Mouse (Mus musculus) ES-Bruce4 (cell line): Measurements from ENCODE around the gene Mettl7a1. TPM values are rescaled to one million over a fixed set of nuclear protein-coding genes. Genes with fewer than 3 reads are reported as not detected.
"Not testable (repeated sequence)": the region's sequence is repeated elsewhere in the genome, so short reads cannot be mapped to it uniquely, and the experiment has no call there.

Source experiments
- H3K27ac ChIP-seq: 2 replicates; pipeline ENCODE4 v1.5.1; 2012; ENCODE audit warnings: low read length, inconsistent platforms; ENCODE audit not compliant: insufficient read depth
- H3K27me3 ChIP-seq: 2 replicates; pipeline ENCODE4 v1.6.1; 2012; ENCODE audit warnings: mild to moderate bottlenecking, low read length, inconsistent platforms; ENCODE audit not compliant: control insufficient read depth, poor library complexity, insufficient read depth, severe bottlenecking
- H3K36me3 ChIP-seq: 2 replicates; pipeline ENCODE4 v1.6.1; 2012; ENCODE audit warnings: inconsistent platforms, mild to moderate bottlenecking, low read length, moderate library complexity; ENCODE audit not compliant: control insufficient read depth, poor library complexity, insufficient read depth, severe bottlenecking
- H3K4me1 ChIP-seq: one replicate; pipeline ENCODE4 v1.8.1; 2011; ENCODE audit warnings: low read length; ENCODE audit not compliant: control insufficient read depth, insufficient read depth
- H3K4me3 ChIP-seq: 2 replicates; pipeline ENCODE4 v1.5.1; 2011; ENCODE audit warnings: low read depth, mild to moderate bottlenecking, low read length
- H3K9ac ChIP-seq: 2 replicates; pipeline ENCODE4 v1.6.1; 2012; ENCODE audit warnings: low read depth, mild to moderate bottlenecking, inconsistent platforms; ENCODE audit not compliant: poor library complexity, severe bottlenecking
- H3K9me3 ChIP-seq: replicated peaks from 2 replicates; pipeline ENCODE4 v1.6.1; 2012; ENCODE audit warnings: mild to moderate bottlenecking, low read length, inconsistent platforms; ENCODE audit not compliant: control insufficient read depth, poor library complexity, insufficient read depth, severe bottlenecking
- CTCF ChIP-seq: IDR thresholded peaks from one replicate; pipeline ENCODE4 v1.8.1; 2011; ENCODE audit warnings: low read depth, low read length
- EP300 ChIP-seq: IDR thresholded peaks from 2 replicates; pipeline ENCODE4 v1.6.1; 2011; ENCODE audit warnings: low read depth, low read length; ENCODE audit not compliant: insufficient read depth
- POLR2A ChIP-seq: IDR thresholded peaks from one replicate; pipeline ENCODE4 v1.8.1; 2011; ENCODE audit warnings: low read length; ENCODE audit not compliant: insufficient read depth
- polyA plus RNA-seq: library from polyadenylated mRNA; stranded (reverse); fragments of >200 nt; gene quantifications from 2 replicates; pipeline ENCODE4 v1.2.4, GENCODE M21; 2011; ENCODE audit warnings: low read depth; ENCODE audit not compliant: missing spikeins, insufficient read depth, insufficient read length

Mettl7a1 gene
- 9.7 and 11.5 TPM in 2 replicates for polyA plus RNA-seq

GRCm38 (mm10) chr15:100304019-100304991 is at the start of gene Mettl7a1:
Gene Mettl7a1 (plus strand): TSS chr15:100304140.
- no peaks in the 10 kb centered on the region for H3K36me3 ChIP-seq
- H3K9ac ChIP-seq, result peak within 1 kb of the TSS; percentile 56
- H3K9me3 ChIP-seq, result no peaks in the 10 kb centered on the region
- peak; percentile 46 for TF ChIP-seq POLR2A
- 0 out of 2 replicates have a peak, but pooled peaks have one; percentile 26 for TF ChIP-seq EP300
- TF ChIP-seq CTCF, result no peak
- H3K4me1 ChIP-seq, result peaks cover 2% of the 10 kb centered on the region
- H3K27ac ChIP-seq, result peak within 1 kb of the TSS; percentile 84
- H3K4me3 ChIP-seq, result peak within 1 kb of the TSS; percentile 95
- H3K27me3 ChIP-seq, result no peaks in the 10 kb centered on the region

DNA sequence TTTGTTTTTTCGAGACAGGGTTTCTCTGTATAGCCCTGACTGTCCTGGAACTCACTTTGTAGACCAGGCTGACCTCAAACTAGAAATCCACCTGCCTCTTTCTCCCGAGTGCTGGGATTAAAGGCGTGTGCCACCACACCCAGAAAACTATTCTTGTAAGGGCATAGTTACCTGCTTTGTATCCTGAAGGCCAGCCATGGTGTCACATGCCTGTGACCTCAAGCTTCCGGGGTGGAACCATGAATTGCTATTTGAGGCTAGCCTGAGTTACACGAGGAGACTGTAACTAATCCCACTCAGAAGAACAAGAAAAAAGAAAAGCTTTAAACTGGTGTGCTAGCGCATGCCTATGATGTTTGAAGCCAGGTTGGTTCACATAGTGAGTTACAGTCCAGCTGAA is 47.6 kb upstream of the Mettl7a1 start:
- Histone ChIP-seq H3K4me3 (no peak overlapping the region), H3K9me3 (no peaks in the 10 kb centered on the region), H3K27ac (0 out of 2 replicates have a peak overlapping the region, but pooled peaks have one; percentile 71), H3K4me1 (peaks cover 16% of the 10 kb centered on the region), H3K36me3 (peaks cover 43% of the 10 kb centered on the region), H3K9ac (no peak overlapping the region), H3K27me3 (no peaks in the 10 kb centered on the region)
- TF ChIP-seq CTCF, result no peak
- peak; percentile 70; the same call in 1 of the 2 replicates for TF ChIP-seq EP300

- Histone ChIP-seq H3K9me3 (no peaks in the 10 kb centered on the region), H3K9ac (no peak overlapping the region), H3K27me3 (no peaks in the 10 kb centered on the region), H3K36me3 (peaks cover 41% of the 10 kb centered on the region), H3K27ac (peak overlapping the region; percentile 21; the same call in 1 of the 2 replicates), H3K4me1 (peaks cover 17% of the 10 kb centered on the region), H3K4me3 (no peak overlapping the region)
- TF ChIP-seq EP300 (no peak), POLR2A (no peak), CTCF (no peak)
These were observed 46.6 kb upstream of the Mettl7a1 start for GRCm38 (mm10) chr15:100257305-100257704.

GRCm38 (mm10) chr15:100258646-100259425 is 45.1 kb upstream of the Mettl7a1 start:
- Histone ChIP-seq H3K9ac (no peak overlapping the region), H3K27me3 (no peaks in the 10 kb centered on the region), H3K4me1 (peaks cover 20% of the 10 kb centered on the region), H3K9me3 (no peaks in the 10 kb centered on the region), H3K4me3 (no peak overlapping the region), H3K36me3 (peaks cover 30% of the 10 kb centered on the region), H3K27ac (peak overlapping the region; percentile 96)
- no peak for TF ChIP-seq POLR2A
- TF ChIP-seq CTCF, result no peak
- TF ChIP-seq EP300, result no peak

- H3K4me1 ChIP-seq, result peaks cover 19% of the 10 kb centered on the region
- not testable (repeated sequence) for H3K4me3 ChIP-seq, H3K9me3 ChIP-seq, H3K27ac ChIP-seq, H3K9ac ChIP-seq, H3K27me3 ChIP-seq
- peaks cover 16% of the 10 kb centered on the region for H3K36me3 ChIP-seq
These were observed 43.6 kb upstream of the Mettl7a1 start for GRCm38 (mm10) chr15:100260351-100260750.
